Mouse (Mus musculus) myocyte (in vitro differentiated cells): ENCODE data around the gene Fam129b. TPM values are rescaled to one million over a fixed set of nuclear protein-coding genes. Genes with fewer than 3 reads are reported as not detected.

Experiments
- H3K27me3 ChIP-seq: one replicate; pipeline ENCODE4 v1.6.1; 2011; ENCODE audit not compliant: control insufficient read depth, insufficient read depth, insufficient read length
- H3K36me3 ChIP-seq: one replicate; pipeline ENCODE4 v1.6.1; 2011; ENCODE audit not compliant: control insufficient read depth, insufficient read depth
- H3K4me2 ChIP-seq: one replicate; pipeline ENCODE4 v1.6.1; 2011; ENCODE audit warnings: low read depth, control low read depth
- H3K4me3 ChIP-seq: one replicate; pipeline ENCODE4 v1.5.1; 2011; ENCODE audit warnings: mild to moderate bottlenecking, control low read depth, moderate library complexity
- H3K79me2 ChIP-seq: one replicate; pipeline ENCODE4 v1.6.1; 2011; ENCODE audit not compliant: control insufficient read depth, insufficient read depth
- H3ac ChIP-seq: one replicate; pipeline ENCODE4 v1.6.1; 2011; ENCODE audit not compliant: control insufficient read depth, insufficient read length
- CEBPB ChIP-seq: IDR thresholded peaks from 2 replicates; pipeline ENCODE4 v1.6.1; 2011; ENCODE audit warnings: mild to moderate bottlenecking, moderate library complexity; ENCODE audit not compliant: poor library complexity, insufficient read depth, severe bottlenecking
- E2F4 ChIP-seq: IDR thresholded peaks from one replicate; pipeline ENCODE4 v1.6.1; 2011; ENCODE audit warnings: mild to moderate bottlenecking, control low read depth, moderate library complexity; ENCODE audit not compliant: insufficient read depth
- MAX ChIP-seq: IDR thresholded peaks from one replicate; pipeline ENCODE4 v1.6.1; 2011; ENCODE audit warnings: low read depth, mild to moderate bottlenecking, control low read depth
- MYOD1 ChIP-seq, 3 experiments: IDR thresholded peaks; one replicate each; pipeline ENCODE4 v1.6.1; 2011; ENCODE audit warnings: control low read depth in 2 of 3, low read depth in 2 of 3, mild to moderate bottlenecking in 2 of 3, moderate library complexity in 1 of 3; ENCODE audit not compliant: insufficient read length in 2 of 3, control insufficient read depth in 1 of 3
- MYOG ChIP-seq, 3 experiments: IDR thresholded peaks; one replicate each; pipeline ENCODE4 v1.6.1; 2011; ENCODE audit warnings: control low read depth in 2 of 3, low read depth in 2 of 3, mild to moderate bottlenecking in 2 of 3; ENCODE audit not compliant: insufficient read length in 2 of 3, control insufficient read depth in 1 of 3, insufficient read depth in 1 of 3
- POLR2A ChIP-seq: IDR thresholded peaks from one replicate; pipeline ENCODE4 v1.6.1; 2011; ENCODE audit warnings: low read depth, mild to moderate bottlenecking, control low read depth, moderate library complexity; ENCODE audit not compliant: insufficient read length
- POLR2AphosphoS2 ChIP-seq: IDR thresholded peaks from one replicate; pipeline ENCODE4 v1.6.1; 2011; ENCODE audit warnings: low read depth, control low read depth; ENCODE audit not compliant: insufficient read length
- REST ChIP-seq: IDR thresholded peaks from one replicate; pipeline ENCODE4 v1.6.1; 2011; ENCODE audit warnings: mild to moderate bottlenecking, control low read depth, moderate library complexity; ENCODE audit not compliant: insufficient read depth, insufficient read length
- SRF ChIP-seq: IDR thresholded peaks from one replicate; pipeline ENCODE4 v1.6.1; 2011; ENCODE audit warnings: low read depth; ENCODE audit not compliant: control insufficient read depth, insufficient read length
- TCF12 ChIP-seq: IDR thresholded peaks from one replicate; pipeline ENCODE4 v1.6.1; 2011; ENCODE audit warnings: mild to moderate bottlenecking, control low read depth; ENCODE audit not compliant: poor library complexity, insufficient read depth, severe bottlenecking
- TCF3 ChIP-seq: IDR thresholded peaks from one replicate; pipeline ENCODE4 v1.6.1; 2011; ENCODE audit warnings: low read depth, control low read depth; ENCODE audit not compliant: insufficient read length
- USF1 ChIP-seq: IDR thresholded peaks from one replicate; pipeline ENCODE4 v1.6.1; 2011; ENCODE audit warnings: low read depth, mild to moderate bottlenecking, control low read depth, moderate library complexity
- polyA plus RNA-seq: library from polyadenylated mRNA; unstranded; fragments of >200 nt; fragmentation: generic; extraction: Trizol; gene quantifications from one replicate; pipeline ENCODE4 v1.2.1, GENCODE M21; 2012; ENCODE audit warnings: missing spikeins

Gene Fam129b
- polyA plus RNA-seq, 1 experiment = 204 TPM

DNA sequence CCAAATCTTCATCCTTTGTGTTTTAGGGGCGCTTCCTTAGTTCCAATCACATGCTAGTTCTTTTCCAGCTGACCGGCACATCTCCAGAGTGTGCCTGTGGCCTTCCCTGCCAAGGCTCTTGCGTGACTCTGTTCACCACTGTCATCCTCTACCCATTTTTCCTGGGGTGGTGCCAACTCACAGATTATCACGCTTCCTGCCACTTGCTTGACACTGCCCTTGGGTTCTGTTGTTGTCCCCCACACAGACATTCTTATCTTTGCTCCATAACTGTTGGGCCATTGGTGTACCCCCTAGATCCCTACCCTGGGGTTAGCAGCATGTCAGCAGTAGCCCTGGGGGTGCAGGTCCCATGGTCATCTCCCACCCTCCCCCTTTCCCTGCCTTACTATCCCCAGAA, 27.6 kb downstream of the Fam129b start:
- Histone ChIP-seq H3K4me3 (no peak overlapping the region), H3K36me3 (peaks cover 5% of the 10 kb centered on the region), H3ac (no peak overlapping the region), H3K27me3 (no peaks in the 10 kb centered on the region), H3K79me2 (peaks cover 87% of the 10 kb centered on the region), H3K4me2 (no peak overlapping the region)
- TF ChIP-seq POLR2A (no peak), SRF (no peak), POLR2AphosphoS2 (no peak), MYOD1 (IDR thresholded peaks at IDR 0.05; ENCODE audit: control insufficient read depth in 1 of 3, insufficient read length in 2 of 3, low read depth in 2 of 3) (no peak), E2F4 (no peak), TCF3 (no peak), USF1 (no peak), TCF12 (no peak), CEBPB (no peak), REST (no peak), MYOG (IDR thresholded peaks at IDR 0.05; ENCODE audit: control insufficient read depth in 1 of 3, insufficient read depth in 1 of 3, insufficient read length in 2 of 3, low read depth in 2 of 3) (no peak)

DNA sequence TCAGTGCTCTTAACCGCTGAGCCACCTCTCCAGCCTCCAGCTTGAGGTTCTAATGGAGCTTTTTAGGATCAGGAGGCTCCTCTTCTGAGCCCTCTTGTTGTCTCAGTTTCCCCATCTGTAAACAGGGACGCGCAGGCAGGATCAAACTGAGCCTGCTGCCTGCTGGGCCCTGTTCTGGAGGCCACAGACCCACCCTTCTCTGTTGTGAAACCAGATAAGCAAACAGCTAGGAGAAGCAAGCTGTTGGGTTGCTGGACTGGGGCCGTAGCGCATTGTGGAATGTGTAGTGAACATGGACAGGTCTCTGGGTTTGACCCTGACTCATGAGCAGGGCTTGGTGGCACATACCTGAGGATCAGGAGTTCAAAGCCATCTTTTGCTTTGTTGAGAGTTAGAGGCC, 28.7 kb downstream of the Fam129b start:
- H3K36me3 ChIP-seq = peaks cover 5% of the 10 kb centered on the region
- TF ChIP-seq TCF3 (no peak), POLR2AphosphoS2 (no peak), USF1 (no peak)
- H3K27me3 ChIP-seq = no peaks in the 10 kb centered on the region
- no peak overlapping the region for H3K4me3 ChIP-seq
- H3ac ChIP-seq = no peak overlapping the region
- peaks cover 83% of the 10 kb centered on the region for H3K79me2 ChIP-seq
- H3K4me2 ChIP-seq = no peak overlapping the region

DNA sequence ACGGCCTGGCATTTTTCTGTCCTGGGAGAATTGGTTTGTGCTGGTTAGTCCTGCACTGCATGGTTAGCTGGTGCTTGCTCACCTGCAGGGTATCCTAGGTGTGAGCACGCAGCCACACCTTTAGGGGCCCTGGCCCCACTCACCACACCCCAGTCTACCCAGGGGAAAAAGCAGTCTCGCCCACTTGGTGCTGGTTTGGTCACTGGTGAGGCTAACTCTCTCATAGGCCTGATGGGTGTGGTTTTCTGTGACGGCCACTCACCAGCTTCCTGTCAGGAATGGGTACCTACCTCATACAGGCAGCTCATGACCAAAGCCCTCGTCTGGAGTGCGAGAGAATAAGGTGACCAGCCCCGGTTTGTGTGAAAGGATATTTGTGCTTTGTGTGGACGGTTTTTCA, 29.4 kb downstream of the Fam129b start:
- Histone ChIP-seq H3K36me3 (peaks cover 5% of the 10 kb centered on the region), H3ac (no peak overlapping the region), H3K4me3 (no peak overlapping the region), H3K79me2 (peaks cover 76% of the 10 kb centered on the region), H3K4me2 (no peak overlapping the region), H3K27me3 (no peaks in the 10 kb centered on the region)
- no peak for TF ChIP-seq POLR2A
- no peak for TF ChIP-seq SRF
- no peak for TF ChIP-seq REST
- no peak for TF ChIP-seq MYOD1 (IDR thresholded peaks at IDR 0.05; ENCODE audit: control insufficient read depth in 1 of 3, insufficient read length in 2 of 3, low read depth in 2 of 3)
- no peak for TF ChIP-seq TCF12
- no peak for TF ChIP-seq POLR2AphosphoS2
- TF ChIP-seq CEBPB = no peak
- TF ChIP-seq USF1 = no peak
- TF ChIP-seq E2F4 = no peak
- TF ChIP-seq MYOG (IDR thresholded peaks at IDR 0.05; ENCODE audit: control insufficient read depth in 1 of 3, insufficient read depth in 1 of 3, insufficient read length in 2 of 3, low read depth in 2 of 3) = no peak
- no peak for TF ChIP-seq MAX
- no peak for TF ChIP-seq TCF3

DNA sequence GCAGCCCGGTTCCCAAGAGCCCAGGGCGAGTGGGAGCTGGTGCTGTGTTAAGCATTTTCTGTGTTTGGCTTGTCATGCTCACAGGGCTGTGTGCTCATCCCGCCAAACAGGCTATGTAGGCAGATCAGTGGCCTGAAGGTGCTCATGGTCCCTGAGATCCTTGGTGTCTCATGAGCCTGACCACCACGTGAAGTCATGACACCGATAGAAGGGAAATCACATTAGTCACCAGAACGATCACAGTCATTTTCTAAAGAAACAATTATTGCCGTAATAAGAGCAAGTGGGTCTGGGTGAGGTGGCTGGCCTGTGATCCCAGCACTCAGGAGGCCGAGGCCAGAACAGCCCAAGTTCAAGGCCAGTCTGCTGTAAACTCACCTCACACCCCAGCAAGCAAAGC, 31.5 kb downstream of the Fam129b start:
- no peak overlapping the region for H3ac ChIP-seq
- H3K4me3 ChIP-seq = no peak overlapping the region
- H3K4me2 ChIP-seq = no peak overlapping the region
- TF ChIP-seq USF1 (no peak), SRF (no peak), TCF3 (no peak), POLR2AphosphoS2 (no peak)
- H3K79me2 ChIP-seq = peaks cover 55% of the 10 kb centered on the region
- H3K27me3 ChIP-seq = no peaks in the 10 kb centered on the region
- peaks cover 21% of the 10 kb centered on the region for H3K36me3 ChIP-seq

- Histone ChIP-seq H3K79me2 (peaks cover 53% of the 10 kb centered on the region), H3K4me3 (no peak overlapping the region), H3K27me3 (no peaks in the 10 kb centered on the region), H3K4me2 (no peak overlapping the region), H3ac (no peak overlapping the region), H3K36me3 (peaks cover 28% of the 10 kb centered on the region)
- TF ChIP-seq E2F4 (no peak), CEBPB (no peak), POLR2AphosphoS2 (no peak), USF1 (no peak), TCF12 (no peak), MYOD1 (IDR thresholded peaks at IDR 0.05; ENCODE audit: control insufficient read depth in 1 of 3, insufficient read length in 2 of 3, low read depth in 2 of 3) (no peak), POLR2A (no peak), REST (no peak), TCF3 (no peak), MAX (no peak)
These were observed 32.4 kb downstream of the Fam129b start for GRCm38 (mm10) chr2:32908272-32908671.
